Mouse (Mus musculus) left cerebral cortex, postnatal 10 days (tissue): ENCODE measurements around the gene Nelfb. TPM values are rescaled to one million over a fixed set of nuclear protein-coding genes. Genes with fewer than 3 reads are reported as not detected.

Experiments used
- DNase-seq, 2 experiments: peaks; one replicate each; pipeline ENCODE4 v3.0.0; 2021 to 2022; ENCODE audit warnings: low spot score in 2 of 2, mixed read lengths in 1 of 2; ENCODE audit errors: extremely low spot score in 1 of 2
- intact Hi-C: fragments of 180-260 bp; cut with DNase I; formaldehyde crosslinking; loops from one replicate; pipeline ENCODE4 v1.15.1; 2025
- total RNA-seq, 2 experiments: library from RNA; stranded (reverse); gene quantifications; 2 replicates each; pipeline ENCODE4 v1.2.3; 2021

Nelfb gene
- total RNA-seq, 2 experiments from 2014 or later, result 51.1 to 56.9 TPM

GRCm38 (mm10) chr2:25210686-25211085 lies 603 bp downstream of the Nelfb start:
- intact Hi-C loops, result no loop called here

GRCm38 (mm10) chr2:25207593-25207992 lies 3.7 kb downstream of the Nelfb start:
- intact Hi-C loops, result no loop called here
- DNase-seq, result no peak

More at GRCm38 (mm10) chr2:25210686-25211085, 603 bp downstream of the Nelfb start:
- no peak for DNase-seq

- intact Hi-C loops, result no loop called here
- DNase-seq, result peak in 1 of 2 experiments; percentile 60
These were observed 7.6 kb downstream of the Nelfb start for GRCm38 (mm10) chr2:25203631-25204214.

GRCm38 (mm10) chr2:25200631-25201030 lies 10.7 kb downstream of the Nelfb start:
- intact Hi-C loops, result no loop called here
- DNase-seq, result no peak

- DNase-seq, result no peak
- intact Hi-C loops, result no loop called here
These were observed 13.3 kb downstream of the Nelfb start for GRCm38 (mm10) chr2:25197946-25198345.

GRCm38 (mm10) chr2:25197191-25197590 lies 14.1 kb downstream of the Nelfb start:
- intact Hi-C loops, result no loop called here
- DNase-seq, result no peak

GRCm38 (mm10) chr2:25196172-25196954 lies 14.9 kb downstream of the Nelfb start, which contains the start of gene Tor4a:
TSS of gene Tor4a (minus strand) at chr2:25196886.
- intact Hi-C loops, result no loop called here
- peak in 1 of 2 experiments; percentile 92 for DNase-seq

- intact Hi-C loops, result loop anchor here (2.0 kb wide), 1 partner anchor 59 kb away; the partner anchor contains the start of gene Tmem203
- DNase-seq, result peak in 1 of 2 experiments; percentile 86
These were observed 15.8 kb downstream of the Nelfb start for GRCm38 (mm10) chr2:25195211-25196156.

GRCm38 (mm10) chr2:25194486-25195171 lies 16.7 kb downstream of the Nelfb start:
- peak in 1 of 2 experiments; percentile 46 for DNase-seq
- intact Hi-C loops, result loop anchor here (2.0 kb wide), 1 partner anchor 60 kb away; the partner anchor contains the start of gene Tmem203

- intact Hi-C loops, result loop anchor here (2.0 kb wide), 1 partner anchor 61 kb away; the partner anchor contains the start of gene Tmem203
- no peak for DNase-seq
These were observed 17.3 kb downstream of the Nelfb start for GRCm38 (mm10) chr2:25194006-25194405.

GRCm38 (mm10) chr2:25193330-25193770 lies 17.9 kb downstream of the Nelfb start:
- DNase-seq, result peak; percentile 74 to 84
- intact Hi-C loops, result no loop called here

GRCm38 (mm10) chr2:25187841-25188240 lies 23.4 kb downstream of the Nelfb start:
- intact Hi-C loops, result loop anchor here (5.0 kb wide), 3 partner anchors 61 to 216 kb away; partner anchors contain the start of gene Noxa1
- no peak for DNase-seq

- intact Hi-C loops, result loop anchor here (5.0 kb wide), 3 partner anchors 59 to 214 kb away; partner anchors contain the start of gene Noxa1
- no peak for DNase-seq
These were observed 24.7 kb downstream of the Nelfb start for GRCm38 (mm10) chr2:25186575-25186930.

- intact Hi-C loops, result loop anchor here (5.0 kb wide), 3 partner anchors 59 to 214 kb away; partner anchors contain the start of gene Noxa1
- DNase-seq, result peak in 1 of 2 experiments; percentile 84
These were observed 25.4 kb downstream of the Nelfb start for GRCm38 (mm10) chr2:25185625-25186574.

- intact Hi-C loops, result no loop called here
- no peak for DNase-seq
These were observed 26.8 kb downstream of the Nelfb start for GRCm38 (mm10) chr2:25184496-25184895.

GRCm38 (mm10) chr2:25183336-25183735 lies 28.0 kb downstream of the Nelfb start:
- DNase-seq, result no peak
- intact Hi-C loops, result no loop called here

GRCm38 (mm10) chr2:25182664-25183063 lies 28.6 kb downstream of the Nelfb start:
- peak; percentile 38 to 66 for DNase-seq
- intact Hi-C loops, result no loop called here
